Mouse (Mus musculus): ENCODE data around the gene Gm43720. TPM values are rescaled to one million over a fixed set of nuclear protein-coding genes. Genes with fewer than 3 reads are reported as not detected.

Gene Gm43720
- polyA plus RNA-seq, 1 experiment from 2014 or later = not detected

GRCm38 (mm10) chr5:138260834-138261233 lies 18.9 kb downstream of the Gm43720 start:
- Histone ChIP-seq H3K9ac (no peak overlapping the region), H3K27me3 (no peaks in the 10 kb centered on the region), H3K27ac (replicated peaks) (no peak overlapping the region), H3K4me1 (replicated peaks) (peaks cover 61% of the 10 kb centered on the region), H3K4me2 (no peak overlapping the region), H3K36me3 (peaks cover 51% of the 10 kb centered on the region), H3K4me3 (no peak overlapping the region), H3K9me3 (no peaks in the 10 kb centered on the region)
- ATAC-seq (ENCODE audit: low read depth) = no peak
- 93% methylated on average over 11 of the region's 11 CpGs for WGBS

GRCm38 (mm10) chr5:138260051-138260450 lies 19.7 kb downstream of the Gm43720 start:
- H3K27me3 ChIP-seq = no peaks in the 10 kb centered on the region
- 82% methylated on average over 10 of the region's 10 CpGs for WGBS
- H3K4me1 ChIP-seq (replicated peaks) = peaks cover 59% of the 10 kb centered on the region
- H3K9me3 ChIP-seq = no peaks in the 10 kb centered on the region
- peaks cover 47% of the 10 kb centered on the region for H3K36me3 ChIP-seq
- H3K27ac ChIP-seq (replicated peaks) = no peak overlapping the region
- no peak overlapping the region for H3K9ac ChIP-seq
- no peak overlapping the region for H3K4me2 ChIP-seq
- ATAC-seq (ENCODE audit: low read depth) = no peak
- H3K4me3 ChIP-seq = no peak overlapping the region

GRCm38 (mm10) chr5:138258993-138259392 lies 20.8 kb downstream of the Gm43720 start:
- Histone ChIP-seq H3K4me3 (no peak overlapping the region), H3K4me1 (replicated peaks) (peaks cover 55% of the 10 kb centered on the region), H3K36me3 (peaks cover 47% of the 10 kb centered on the region), H3K27ac (replicated peaks) (no peak overlapping the region), H3K9me3 (no peaks in the 10 kb centered on the region), H3K27me3 (no peaks in the 10 kb centered on the region), H3K9ac (no peak overlapping the region), H3K4me2 (no peak overlapping the region)
- 43% methylated on average over 7 of the region's 7 CpGs for WGBS
- ATAC-seq (ENCODE audit: low read depth) = no peak

GRCm38 (mm10) chr5:138258542-138258941 lies 21.2 kb downstream of the Gm43720 start:
- Histone ChIP-seq H3K27me3 (no peaks in the 10 kb centered on the region), H3K36me3 (peaks cover 47% of the 10 kb centered on the region), H3K4me2 (no peak overlapping the region), H3K4me3 (no peak overlapping the region), H3K9me3 (no peaks in the 10 kb centered on the region), H3K4me1 (replicated peaks) (peaks cover 55% of the 10 kb centered on the region), H3K27ac (replicated peaks) (no peak overlapping the region), H3K9ac (no peak overlapping the region)
- WGBS = 85% methylated on average over 6 of the region's 6 CpGs
- no peak for ATAC-seq (ENCODE audit: low read depth)

- Histone ChIP-seq H3K4me1 (replicated peaks) (peaks cover 53% of the 10 kb centered on the region), H3K9ac (no peak overlapping the region), H3K9me3 (no peaks in the 10 kb centered on the region), H3K27me3 (no peaks in the 10 kb centered on the region), H3K27ac (replicated peaks) (no peak overlapping the region), H3K36me3 (peaks cover 47% of the 10 kb centered on the region), H3K4me2 (no peak overlapping the region), H3K4me3 (no peak overlapping the region)
- 81% methylated on average over 3 of the region's 3 CpGs for WGBS
- ATAC-seq (ENCODE audit: low read depth) = no peak
Observed at GRCm38 (mm10) chr5:138258078-138258477, 21.7 kb downstream of the Gm43720 start.

- Histone ChIP-seq H3K9ac (no peak overlapping the region), H3K9me3 (no peaks in the 10 kb centered on the region), H3K27me3 (no peaks in the 10 kb centered on the region), H3K4me3 (no peak overlapping the region), H3K36me3 (peaks cover 47% of the 10 kb centered on the region), H3K27ac (replicated peaks) (no peak overlapping the region), H3K4me2 (no peak overlapping the region), H3K4me1 (replicated peaks) (peaks cover 48% of the 10 kb centered on the region)
- 97% methylated on average over 4 of the region's 4 CpGs for WGBS
- no peak for ATAC-seq (ENCODE audit: low read depth)
Observed at GRCm38 (mm10) chr5:138257585-138257978, 22.2 kb downstream of the Gm43720 start.

- WGBS = 90% methylated on average over 10 of the region's 10 CpGs
- H3K27ac ChIP-seq (replicated peaks) = no peak overlapping the region
- H3K9me3 ChIP-seq = no peaks in the 10 kb centered on the region
- H3K4me2 ChIP-seq = peak overlapping the region; percentile 77
- peaks cover 45% of the 10 kb centered on the region for H3K36me3 ChIP-seq
- H3K27me3 ChIP-seq = no peaks in the 10 kb centered on the region
- no peak for ATAC-seq (ENCODE audit: low read depth)
- H3K4me1 ChIP-seq (replicated peaks) = peaks cover 43% of the 10 kb centered on the region
- H3K9ac ChIP-seq = no peak overlapping the region
- H3K4me3 ChIP-seq = no peak overlapping the region; the same call in 1 of the 2 replicates
Observed at GRCm38 (mm10) chr5:138256966-138257584, 22.7 kb downstream of the Gm43720 start.

GRCm38 (mm10) chr5:138256094-138256467 lies 23.7 kb downstream of the Gm43720 start:
- Histone ChIP-seq H3K27me3 (no peaks in the 10 kb centered on the region), H3K4me3 (peak overlapping the region; percentile 65), H3K9ac (peak overlapping the region; percentile 81), H3K9me3 (no peaks in the 10 kb centered on the region), H3K27ac (replicated peaks) (peak overlapping the region; percentile 85), H3K36me3 (peaks cover 35% of the 10 kb centered on the region), H3K4me2 (peak overlapping the region; percentile 77), H3K4me1 (replicated peaks) (peaks cover 35% of the 10 kb centered on the region)
- 23% methylated on average over 7 of the region's 7 CpGs for WGBS
- no peak; the same call in 1 of the 2 replicates for ATAC-seq (ENCODE audit: low read depth)

- Histone ChIP-seq H3K27ac (replicated peaks) (peak within 1 kb of the TSS; percentile 85), H3K4me3 (peak within 1 kb of the TSS; percentile 65), H3K9me3 (no peaks in the 10 kb centered on the region), H3K9ac (peak within 1 kb of the TSS; percentile 81), H3K27me3 (no peaks in the 10 kb centered on the region), H3K4me1 (replicated peaks) (peaks cover 35% of the 10 kb centered on the region), H3K4me2 (peak within 1 kb of the TSS; percentile 77), H3K36me3 (peaks cover 29% of the 10 kb centered on the region)
- under 1% methylated on average over 38 of the region's 38 CpGs for WGBS
- peak; percentile 100 for ATAC-seq (ENCODE audit: low read depth)
Observed at GRCm38 (mm10) chr5:138255353-138256093, 24.2 kb downstream of the Gm43720 start, which contains the start of gene Lamtor4. TSS of gene Lamtor4 (plus strand) at chr5:138255482.

- Histone ChIP-seq H3K27ac (replicated peaks) (no peak overlapping the region), H3K9ac (no peak overlapping the region), H3K4me2 (no peak overlapping the region), H3K27me3 (no peaks in the 10 kb centered on the region), H3K9me3 (no peaks in the 10 kb centered on the region), H3K4me3 (no peak overlapping the region), H3K4me1 (replicated peaks) (peaks cover 18% of the 10 kb centered on the region), H3K36me3 (peaks cover 5% of the 10 kb centered on the region; the same call in 1 of the 2 replicates)
- no peak for ATAC-seq (ENCODE audit: low read depth)
- WGBS = 93% methylated on average over 3 of the region's 3 CpGs
Observed at GRCm38 (mm10) chr5:138253061-138253460, 26.7 kb downstream of the Gm43720 start.

- Histone ChIP-seq H3K9ac (no peak overlapping the region), H3K4me2 (no peak overlapping the region), H3K27me3 (no peaks in the 10 kb centered on the region), H3K27ac (replicated peaks) (no peak overlapping the region), H3K4me1 (replicated peaks) (peaks cover 9% of the 10 kb centered on the region), H3K4me3 (no peak overlapping the region), H3K36me3 (no peaks in the 10 kb centered on the region), H3K9me3 (no peaks in the 10 kb centered on the region)
- 82% methylated on average over 12 of the region's 12 CpGs for WGBS
- no peak for ATAC-seq (ENCODE audit: low read depth)
Observed at GRCm38 (mm10) chr5:138251144-138251543, 28.6 kb downstream of the Gm43720 start.

- ATAC-seq (ENCODE audit: low read depth) = no peak
- no peak overlapping the region for H3K4me3 ChIP-seq
- H3K9ac ChIP-seq = no peak overlapping the region
- no peak overlapping the region for H3K4me2 ChIP-seq
- H3K36me3 ChIP-seq = no peaks in the 10 kb centered on the region
- no peak overlapping the region for H3K27ac ChIP-seq (replicated peaks)
- H3K4me1 ChIP-seq (replicated peaks) = no peaks in the 10 kb centered on the region
- WGBS = 24% methylated on average over 2 of the region's 2 CpGs
- no peaks in the 10 kb centered on the region for H3K9me3 ChIP-seq
- no peaks in the 10 kb centered on the region for H3K27me3 ChIP-seq
Observed at GRCm38 (mm10) chr5:138241511-138241910, 38.2 kb downstream of the Gm43720 start.

All from neural tube, embryonic 13.5 days (tissue).